Mouse (Mus musculus): ENCODE measurements around the gene Btbd2.

The Btbd2 gene

DNA sequence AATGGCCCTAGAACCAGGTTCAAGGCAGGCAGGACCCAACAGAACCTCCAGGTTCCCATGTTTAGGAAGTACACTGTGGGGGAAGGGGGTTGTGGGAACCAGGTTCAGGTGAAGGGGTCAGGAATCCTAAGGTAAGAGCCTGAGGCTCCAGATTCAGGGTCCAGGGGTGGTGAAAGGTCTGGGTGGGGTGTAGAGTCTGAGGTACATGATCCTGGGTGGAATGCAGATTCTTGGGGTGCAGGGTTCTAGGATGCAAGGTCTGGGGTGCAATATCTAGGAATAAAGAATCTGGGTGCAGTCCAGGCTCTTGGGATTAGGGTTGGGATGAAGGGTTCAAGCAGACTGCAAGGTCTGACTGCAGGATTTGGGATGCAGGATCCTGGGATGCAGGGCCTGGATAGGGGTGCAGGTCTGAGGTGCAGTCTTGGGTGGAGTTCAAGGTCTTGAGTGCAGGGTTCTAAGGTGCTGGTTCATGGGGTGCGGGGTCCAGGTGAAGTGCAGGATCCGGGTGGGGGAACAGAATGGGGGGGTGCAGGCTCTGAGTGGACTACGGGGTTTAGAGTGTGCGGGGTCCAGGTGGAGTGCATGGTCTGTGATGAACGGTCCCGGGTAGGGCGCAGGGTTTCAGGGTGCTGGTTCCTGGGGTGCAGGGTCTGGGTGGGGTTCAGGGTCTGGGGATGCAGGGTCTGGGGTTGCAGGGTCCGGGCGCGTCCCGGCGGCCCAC is 1.3 kb downstream of the Btbd2 start:
- CTCF ChIA-PET: no interaction called here

DNA sequence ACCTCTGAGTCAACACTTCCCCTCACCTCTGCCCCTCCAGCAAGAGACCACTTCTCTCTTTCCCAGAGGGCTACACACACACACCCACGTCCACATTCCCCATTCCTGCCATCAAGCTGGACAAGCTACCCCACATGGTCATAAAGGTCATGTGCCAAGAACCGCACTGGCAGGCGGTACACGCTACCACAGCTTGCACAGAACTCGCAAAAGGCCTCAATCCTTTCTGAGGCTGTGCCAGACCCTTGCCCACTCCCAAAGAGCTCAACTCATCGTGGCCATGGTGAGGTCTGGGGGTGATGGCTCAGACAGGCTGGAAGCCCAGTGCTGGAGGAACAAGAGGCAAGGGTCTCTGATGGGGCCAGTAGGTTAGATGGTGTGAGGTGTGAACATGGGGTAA is 2.0 kb downstream of the Btbd2 start:
- CTCF ChIA-PET: interaction anchor here (0.5 kb wide), 1 partner anchor 20 kb away, joined by 4 read pairs; no protein-coding TSS in a partner anchor

DNA sequence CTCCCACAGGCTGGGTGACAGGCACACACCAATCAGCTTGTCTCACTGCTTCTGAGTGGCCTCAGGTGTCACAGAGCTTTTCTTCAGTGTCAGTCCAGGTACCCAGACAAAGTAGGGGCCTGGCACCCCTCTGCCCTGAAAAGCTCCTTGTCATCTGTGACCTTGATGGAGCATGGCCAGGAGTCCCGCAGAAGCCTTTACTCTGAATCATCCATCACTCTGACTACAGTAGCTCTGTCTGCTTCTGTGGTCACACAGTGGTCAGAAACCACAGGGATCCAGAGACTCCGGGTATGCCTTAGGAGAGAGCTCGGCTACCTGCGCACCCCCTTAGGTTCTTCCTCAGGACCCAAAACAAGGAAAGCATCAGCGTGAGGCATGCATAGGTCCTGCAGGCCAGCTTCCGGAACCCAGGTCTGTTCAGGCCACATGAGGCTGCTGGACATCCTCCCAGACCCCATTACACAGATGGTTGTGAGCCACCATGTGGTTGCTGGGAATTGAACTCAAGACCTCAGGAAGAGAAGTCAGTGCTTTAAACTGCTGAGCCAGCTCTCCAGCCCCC is 3.6 kb downstream of the Btbd2 start:
- CTCF ChIA-PET: no interaction called here

DNA sequence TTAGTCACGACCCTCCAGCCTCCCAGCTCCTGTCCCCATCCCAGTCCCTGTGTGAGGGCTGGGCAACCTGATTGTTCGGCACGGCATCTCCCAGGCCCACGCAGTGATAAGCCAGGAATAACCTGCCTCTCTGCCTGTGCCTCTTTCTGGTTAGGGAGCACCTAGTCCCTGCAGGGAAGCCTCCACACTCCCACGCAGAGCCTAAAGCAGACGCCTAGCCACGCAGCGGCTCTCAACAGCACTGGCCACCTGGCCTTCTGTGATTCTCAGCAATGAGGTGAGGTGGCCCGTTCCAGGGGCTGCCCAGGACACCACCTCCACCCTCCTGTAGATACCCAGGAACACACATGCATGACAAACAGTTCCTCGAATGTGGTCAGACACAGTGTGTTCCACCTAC is 6.5 kb downstream of the Btbd2 start:
- CTCF ChIA-PET: interaction anchor here (0.5 to 0.6 kb wide), 2 partner anchors 16 to 70 kb away, joined by 3 read pairs; no protein-coding TSS in a partner anchor

DNA sequence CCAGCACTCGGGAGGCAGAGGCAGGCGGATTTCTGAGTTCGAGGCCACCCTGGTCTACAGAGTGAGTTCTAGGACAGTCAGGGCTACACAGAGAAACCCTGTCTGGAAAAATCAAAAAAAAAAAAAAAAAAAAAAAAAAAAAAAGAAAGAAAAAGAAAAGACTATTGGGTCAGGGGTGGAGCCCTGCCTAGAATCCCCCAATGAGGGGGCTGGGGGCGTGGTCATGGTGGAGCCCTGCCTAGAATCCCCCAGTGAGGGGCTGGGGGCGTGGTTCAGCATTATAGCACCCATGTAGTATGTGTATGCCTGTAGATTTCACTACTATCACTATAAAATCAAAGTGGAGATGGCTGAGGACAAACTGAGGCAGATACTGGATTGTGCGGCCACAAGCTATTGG is 7.0 kb downstream of the Btbd2 start:
- CTCF ChIA-PET: interaction anchor here (0.5 to 0.6 kb wide), 2 partner anchors 16 to 69 kb away, joined by 3 read pairs; no protein-coding TSS in a partner anchor

DNA sequence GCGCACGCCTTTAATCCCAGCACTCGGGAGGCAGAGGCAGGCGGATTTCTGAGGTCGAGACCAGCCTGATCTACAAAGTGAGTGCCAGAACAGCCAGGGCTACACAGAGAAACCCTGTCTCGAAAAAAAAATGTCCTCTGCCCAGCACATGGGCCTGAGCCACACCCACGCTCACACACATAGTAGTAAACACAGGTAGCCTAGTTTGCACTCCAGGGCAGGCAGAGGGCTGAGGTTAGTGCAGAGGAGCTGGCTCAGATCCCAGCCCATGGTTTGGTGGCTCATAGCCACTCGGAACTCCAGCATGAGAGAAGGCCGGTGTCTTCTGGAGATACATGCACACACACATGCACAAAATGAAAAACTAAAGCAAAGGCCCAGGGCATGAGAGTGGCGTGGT is 9.9 kb downstream of the Btbd2 start:
- CTCF ChIA-PET: interaction anchor here (0.6 kb wide), 2 partner anchors 42 to 479 kb away, joined by 4 to 6 read pairs; no protein-coding TSS in a partner anchor

DNA sequence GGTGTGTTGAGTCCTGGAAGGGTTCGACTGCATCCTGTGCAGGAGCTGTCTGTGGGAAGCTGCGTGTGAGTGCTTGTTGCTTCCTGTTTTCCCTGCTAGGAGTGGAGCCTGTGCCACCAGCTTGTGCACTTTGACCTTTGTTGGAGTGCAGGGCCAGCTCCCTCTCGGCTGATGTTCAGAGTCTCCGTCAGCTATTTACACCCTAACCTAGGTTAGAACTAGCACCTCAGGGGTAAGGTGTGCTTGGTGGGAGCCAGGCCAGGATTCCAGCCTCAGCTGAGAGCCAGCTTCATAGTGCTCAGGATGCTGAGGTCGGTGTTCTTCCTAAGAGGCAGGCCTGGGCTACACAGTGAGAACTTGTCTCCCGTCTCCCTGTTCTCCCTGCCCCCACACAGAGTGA is 21.5 kb downstream of the Btbd2 start:
- CTCF ChIA-PET: no interaction called here

DNA sequence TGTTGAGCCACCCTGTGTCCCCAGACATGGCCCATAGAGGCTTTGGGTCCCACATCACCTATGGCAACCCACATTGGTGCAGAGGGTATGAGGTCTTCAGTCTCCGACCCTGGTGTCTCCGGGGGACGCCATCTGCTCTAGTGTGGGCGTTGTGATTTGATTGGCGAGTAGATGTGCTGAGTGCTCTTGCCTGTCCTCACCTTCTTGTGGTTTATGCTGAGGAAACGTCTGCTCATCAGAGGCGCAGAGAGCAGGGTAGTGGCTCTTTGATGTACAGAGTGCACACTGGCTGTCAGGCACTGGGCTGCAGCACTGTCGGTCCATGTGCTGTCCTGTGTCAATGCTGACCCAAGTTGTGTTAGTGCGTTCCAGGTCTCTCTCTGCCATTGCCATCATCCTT is 27.9 kb downstream of the Btbd2 start:
- CTCF ChIA-PET: interaction anchor here (0.6 to 1.1 kb wide), 2 partner anchors 33 to 63 kb away, joined by 3 to 7 read pairs; no protein-coding TSS in a partner anchor

DNA sequence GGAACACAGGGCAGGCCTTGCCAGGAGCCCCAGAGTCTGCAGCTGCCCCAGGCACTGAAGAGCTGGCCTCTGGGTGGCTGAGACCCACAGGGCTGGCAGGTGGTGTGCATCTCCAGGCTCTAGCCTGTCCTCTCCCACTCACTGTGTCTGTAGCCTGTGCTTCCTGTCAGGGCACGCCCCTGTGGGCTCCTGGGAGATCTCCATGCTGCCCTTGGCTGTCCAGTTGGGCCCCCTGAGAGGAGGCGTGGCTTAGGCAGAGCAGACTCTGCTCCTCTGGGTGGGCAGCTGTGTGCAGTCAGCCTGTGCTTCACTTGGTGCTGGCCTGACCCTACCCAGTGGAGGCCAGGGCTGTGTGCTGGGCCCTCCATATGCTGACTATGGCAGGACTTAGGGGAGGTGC is 29.2 kb downstream of the Btbd2 start:
- CTCF ChIA-PET: no interaction called here

DNA sequence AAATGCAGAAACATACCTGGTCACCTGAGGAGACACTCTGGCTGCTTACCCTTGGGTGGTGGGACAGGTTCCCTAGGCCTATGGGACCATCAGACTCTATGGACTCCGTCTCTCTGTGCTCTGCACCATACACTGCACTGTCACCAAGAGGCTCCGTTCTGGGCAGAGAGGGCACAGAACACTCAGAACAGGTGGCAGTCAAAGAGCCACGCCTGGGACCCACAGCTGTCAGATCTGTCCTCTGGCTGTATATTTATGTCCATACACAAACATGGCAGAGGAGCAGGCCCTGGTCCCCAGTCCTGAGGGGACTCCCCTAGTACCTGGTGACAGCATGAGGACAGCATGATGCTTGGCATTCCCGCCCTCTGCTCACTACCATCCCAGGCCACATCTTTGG is 31.1 kb downstream of the Btbd2 start:
- CTCF ChIA-PET: no interaction called here

DNA sequence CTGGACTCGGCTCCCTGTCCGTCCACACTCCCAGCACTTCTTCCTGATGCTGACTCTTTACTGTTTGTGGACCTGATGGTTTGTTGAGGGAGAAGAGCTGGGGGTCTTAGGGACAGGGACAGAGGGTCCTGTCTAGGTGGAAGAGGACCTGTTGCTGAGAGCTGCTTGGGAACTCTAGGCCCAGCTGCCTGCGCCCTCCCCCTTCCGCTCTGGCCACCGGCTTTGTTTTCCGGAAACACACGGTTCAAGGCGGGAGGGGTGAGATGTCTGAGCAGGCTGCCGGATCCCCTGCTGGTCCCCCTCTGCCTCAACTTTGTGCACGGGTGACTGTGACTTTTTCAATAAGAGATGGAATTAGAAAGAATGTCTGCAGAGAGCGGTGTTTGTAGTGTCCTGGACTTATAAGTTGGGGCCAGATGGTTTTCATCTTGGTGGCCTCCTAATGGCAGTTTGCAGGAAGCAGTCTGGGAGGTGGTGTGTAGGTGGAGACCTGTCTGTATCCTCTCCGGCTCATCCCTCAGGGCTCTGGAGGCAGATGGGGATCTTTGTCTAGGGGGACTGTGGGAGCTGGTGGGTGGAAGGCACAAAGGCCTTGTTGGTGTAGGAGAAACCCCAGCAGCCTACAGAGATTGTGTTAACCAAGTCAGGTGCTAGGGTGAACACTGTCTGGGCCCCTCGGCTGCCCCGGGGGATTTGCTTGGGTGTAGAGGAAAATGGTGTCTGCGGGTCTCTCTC is 33.2 kb downstream of the Btbd2 start:
- CTCF ChIA-PET: interaction anchor here (1.0 to 3.5 kb wide), 2 partner anchors 12 to 22 kb away, joined by 3 to 12 read pairs; no protein-coding TSS in a partner anchor

DNA sequence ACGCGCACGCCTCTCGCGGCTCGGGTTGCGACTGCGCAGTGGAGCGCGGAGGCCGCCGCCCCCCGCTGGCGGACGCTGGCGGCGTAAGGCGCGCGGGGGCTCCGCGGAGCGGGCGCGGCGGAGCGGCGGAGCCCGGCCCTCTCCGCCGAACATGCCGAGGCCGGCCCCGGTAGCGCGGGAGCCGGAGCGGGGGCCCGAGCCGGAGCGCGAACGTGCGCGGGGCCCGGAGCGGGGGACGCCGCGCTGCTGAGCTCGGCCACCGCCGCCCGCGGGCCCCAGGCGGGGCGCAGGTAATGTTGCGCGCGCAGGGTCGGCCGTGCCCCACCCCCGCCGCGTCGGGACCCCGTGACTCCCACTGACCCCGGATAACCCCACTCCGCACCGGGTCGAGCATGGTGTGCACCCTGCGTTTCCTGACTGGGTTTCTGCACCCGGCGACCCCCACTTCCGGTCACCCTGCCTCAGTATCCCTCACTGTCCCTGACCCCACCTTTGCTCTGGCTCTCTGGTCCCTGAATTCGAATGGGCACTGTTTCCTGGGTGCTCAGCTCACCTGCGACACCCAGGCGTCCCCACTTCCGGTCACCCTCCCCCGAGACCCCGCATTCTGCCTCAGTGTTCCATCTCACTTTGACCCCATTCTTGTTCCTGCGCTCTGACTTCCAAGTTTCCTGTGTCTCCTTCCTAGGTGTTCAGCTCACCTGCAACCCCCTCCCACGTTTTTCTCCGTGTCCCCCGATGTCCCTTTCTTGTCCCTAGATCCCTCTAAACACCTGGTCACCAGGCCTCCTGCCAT is 34.0 kb downstream of the Btbd2 start, which contains the start of gene Csnk1g2:
Csnk1g2 (plus strand) TSS at position 178 of the 796 bp plus-strand sequence.
- CTCF ChIA-PET: interaction anchor here (0.9 to 3.5 kb wide), 2 partner anchors 11 to 57 kb away, joined by 3 to 12 read pairs; no protein-coding TSS in a partner anchor

DNA sequence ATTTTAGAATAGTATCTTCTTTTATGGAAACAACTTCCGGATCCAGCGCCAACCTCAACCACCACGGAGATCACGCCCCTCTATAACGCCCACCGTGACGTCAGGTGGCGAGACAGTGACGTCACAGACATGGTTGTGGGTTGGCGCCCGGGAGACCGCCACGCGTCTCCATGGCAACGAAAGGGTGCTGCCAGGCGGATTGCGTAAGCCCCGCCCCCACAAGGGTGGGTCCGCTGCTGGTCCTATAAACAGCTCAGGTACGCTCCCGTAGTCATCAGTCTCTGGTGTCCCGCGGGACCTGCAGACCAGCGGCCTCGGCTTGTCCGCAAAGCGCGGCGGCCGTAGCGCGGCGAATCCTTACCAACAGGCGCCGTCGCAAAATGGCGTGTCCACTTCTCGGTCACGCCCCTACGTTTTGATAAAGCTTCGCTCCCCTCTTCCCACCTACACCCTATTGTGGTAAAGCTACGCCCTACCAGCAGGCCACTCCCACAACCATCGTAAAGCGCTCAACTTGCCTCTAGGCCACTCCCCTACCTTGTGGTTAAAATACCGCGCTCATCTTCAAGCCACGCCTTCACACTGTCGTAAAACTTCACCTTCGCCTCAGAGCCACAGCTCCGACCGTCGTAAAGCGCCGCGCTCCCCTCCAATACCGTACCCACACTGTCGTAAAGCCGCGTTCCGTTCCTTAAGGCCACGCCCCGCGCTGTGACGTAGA is 34.8 kb downstream of the Btbd2 start:
- CTCF ChIA-PET: interaction anchor here (0.9 to 3.5 kb wide), 2 partner anchors 10 to 56 kb away, joined by 3 to 12 read pairs; no protein-coding TSS in a partner anchor

DNA sequence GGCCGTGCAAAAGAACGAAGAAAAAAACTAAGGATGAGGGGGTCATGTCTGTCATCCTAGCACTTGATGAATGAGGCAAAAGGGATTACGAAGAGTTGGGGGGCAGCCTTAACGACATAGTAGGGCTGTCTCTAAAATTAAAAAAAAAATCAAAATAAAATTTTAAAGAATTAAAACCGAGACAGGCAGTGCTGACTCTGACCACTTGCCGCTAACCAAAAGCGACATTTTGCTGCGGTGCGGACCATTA is 35.3 kb downstream of the Btbd2 start:
- CTCF ChIA-PET: interaction anchor here (3.5 kb wide), 1 partner anchor 10 kb away, joined by 12 read pairs; no protein-coding TSS in a partner anchor

DNA sequence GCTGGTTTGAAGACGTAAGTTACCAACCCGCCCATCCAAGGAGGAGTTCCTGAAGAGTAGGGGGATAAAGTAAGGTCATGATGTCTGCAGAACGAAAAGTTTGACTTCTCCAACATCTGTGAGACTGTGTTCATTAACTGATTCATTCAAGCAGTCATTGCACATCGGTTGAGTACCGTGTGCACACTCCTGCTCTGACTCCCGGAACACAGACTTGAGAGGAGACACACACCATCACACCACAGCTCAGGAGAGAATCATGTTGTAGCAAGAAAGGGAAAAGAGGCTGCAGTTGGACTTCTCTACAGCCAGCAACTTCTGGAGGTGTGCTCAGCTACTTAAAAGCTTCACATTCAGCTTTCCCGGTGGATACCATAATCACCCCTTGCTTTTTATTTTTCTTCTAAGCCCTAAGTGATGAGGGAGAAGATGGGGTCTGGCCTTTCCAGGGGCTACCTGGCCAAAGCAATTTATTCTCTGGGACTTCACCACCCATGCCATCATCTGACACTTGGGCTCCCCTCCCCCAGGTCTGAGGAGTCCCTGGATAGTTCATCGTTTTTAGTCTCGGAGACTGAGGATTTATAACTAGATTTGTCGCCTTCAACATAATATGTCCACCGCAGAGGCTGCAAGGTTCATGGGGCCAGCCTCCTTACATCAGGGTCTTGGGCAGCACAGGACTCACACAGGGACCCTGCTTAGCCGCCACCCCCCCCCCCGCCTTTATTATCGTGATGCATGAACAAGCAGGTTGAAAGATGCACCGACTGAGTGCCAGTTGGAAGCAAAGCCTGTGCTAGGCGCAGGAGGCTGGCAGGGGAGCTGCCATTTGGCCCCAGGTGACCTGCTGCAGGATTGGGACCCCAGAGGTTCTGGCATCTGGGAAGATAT is 35.8 kb downstream of the Btbd2 start:
- CTCF ChIA-PET: interaction anchor here (0.5 to 3.5 kb wide), 2 partner anchors 9 to 300 kb away, joined by 6 to 12 read pairs; no protein-coding TSS in a partner anchor

DNA sequence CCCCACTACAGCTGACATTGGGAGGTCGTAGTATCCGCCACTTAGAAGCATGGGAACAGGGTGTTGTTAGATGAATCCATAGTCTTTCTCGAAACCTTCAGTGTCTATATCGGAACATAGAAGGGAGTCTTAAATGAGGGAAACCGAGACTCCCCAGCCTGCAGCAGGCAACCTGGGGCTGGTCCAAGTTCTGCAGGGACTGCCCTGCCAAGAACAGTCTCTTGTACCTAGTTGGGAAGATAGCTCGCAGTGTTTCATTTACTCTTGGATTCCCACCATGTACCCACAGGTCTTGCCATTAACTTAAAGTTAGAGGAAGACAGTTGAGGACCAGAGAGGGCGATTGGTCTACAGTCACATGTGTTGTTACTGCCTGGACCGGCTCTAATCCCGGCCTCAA is 36.5 kb downstream of the Btbd2 start:
- CTCF ChIA-PET: interaction anchor here (0.5 to 3.5 kb wide), 2 partner anchors 9 to 301 kb away, joined by 6 to 12 read pairs; no protein-coding TSS in a partner anchor

DNA sequence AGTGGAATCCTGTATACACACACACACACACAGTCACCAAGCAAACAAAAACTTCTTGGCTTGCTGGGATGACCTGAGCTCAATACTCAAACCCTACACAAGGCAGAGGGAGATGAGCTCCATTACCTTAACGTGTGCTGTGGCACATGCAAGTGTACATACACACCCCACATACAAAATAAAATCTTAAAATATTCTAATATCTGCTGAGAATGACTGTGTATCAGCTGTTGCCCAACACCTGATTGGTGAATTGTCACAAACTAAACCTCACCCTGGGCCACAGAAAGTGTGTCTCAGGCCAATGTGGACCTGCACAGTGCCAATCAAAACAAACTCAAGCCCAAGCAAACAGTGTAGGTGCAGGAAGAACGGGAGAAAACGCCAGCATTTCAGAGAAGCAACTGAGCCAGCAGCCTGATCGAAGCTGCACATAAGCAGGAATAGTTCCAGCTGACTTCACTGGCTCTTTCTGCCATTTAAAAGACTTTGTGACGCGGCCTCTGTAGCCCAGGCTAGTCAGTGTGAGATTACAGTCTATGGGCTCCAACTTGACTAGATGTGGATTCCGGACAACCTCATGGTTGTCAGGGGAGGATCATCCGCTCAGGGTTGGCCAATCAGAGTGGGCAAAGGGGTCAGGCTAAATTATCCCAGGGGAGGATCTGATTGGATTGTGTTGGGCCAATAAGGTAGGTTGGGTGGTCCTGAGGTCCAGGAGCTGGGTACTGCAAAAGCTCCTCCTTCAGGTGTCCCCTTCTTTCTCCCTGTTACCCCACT is 37.2 kb downstream of the Btbd2 start:
- CTCF ChIA-PET: no interaction called here

DNA sequence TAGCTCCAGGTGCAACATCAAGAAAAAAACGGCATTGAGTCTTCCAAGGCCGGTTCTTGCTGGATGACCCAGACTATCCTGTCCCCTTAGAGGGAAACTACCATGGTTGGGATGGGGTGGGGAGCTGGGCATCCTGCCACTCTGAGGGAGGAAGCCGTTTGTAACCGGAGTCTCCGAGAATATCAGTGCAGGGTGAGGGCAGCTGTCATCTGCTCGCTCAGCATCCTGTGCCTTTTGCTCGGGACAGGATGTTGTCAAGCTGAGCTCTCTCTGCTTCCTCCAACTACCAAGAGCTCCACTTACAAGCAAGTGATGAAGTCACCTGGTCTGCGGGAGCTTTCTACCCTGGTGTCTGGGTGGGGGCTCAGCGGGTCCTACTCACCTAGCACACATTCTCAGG is 38.7 kb downstream of the Btbd2 start:
- CTCF ChIA-PET: interaction anchor here (0.6 to 0.9 kb wide), 4 partner anchors 26 to 57 kb away, joined by 4 to 8 read pairs (median 4); no protein-coding TSS in a partner anchor

DNA sequence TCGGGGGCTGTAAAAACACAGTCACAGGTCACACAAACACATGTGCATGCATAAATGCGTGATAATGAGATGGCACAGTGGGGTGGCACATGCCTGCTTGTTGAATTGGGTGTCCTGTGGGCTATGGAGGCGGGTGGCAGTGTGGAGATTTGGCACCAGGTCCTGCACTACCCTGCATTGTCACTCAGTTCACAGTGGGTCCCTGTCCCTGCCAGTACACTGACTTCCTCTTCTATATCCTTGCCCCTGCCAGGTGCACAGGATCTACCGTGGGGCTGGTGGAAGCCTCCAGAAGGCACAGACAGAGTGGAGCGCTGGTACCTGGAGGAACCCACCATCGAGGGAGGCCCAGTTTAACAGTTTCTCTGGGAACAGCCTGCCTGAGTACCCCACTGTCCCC is 42.5 kb downstream of the Btbd2 start:
- CTCF ChIA-PET: no interaction called here
